Mouse (Mus musculus): ENCODE measurements around the gene Kif26b. TPM values are rescaled to one million over a fixed set of nuclear protein-coding genes. Genes with fewer than 3 reads are reported as not detected.

Kif26b gene
- total RNA-seq, 2 experiments from 2014 or later = 25.9 to 27.3 TPM

- DNase-seq (ENCODE audit: low spot score in 2 of 2) = no peak
These were observed 449.8 kb downstream of the Kif26b start for GRCm38 (mm10) chr1:178978617-178979245.

GRCm38 (mm10) chr1:178980185-178980584 is 451.3 kb downstream of the Kif26b start:
- DNase-seq (ENCODE audit: low spot score in 2 of 2) = no peak

GRCm38 (mm10) chr1:178981641-178982040 is 452.7 kb downstream of the Kif26b start:
- DNase-seq (ENCODE audit: low spot score in 2 of 2) = no peak

GRCm38 (mm10) chr1:178988176-178988575 is 459.3 kb downstream of the Kif26b start:
- no peak for DNase-seq (ENCODE audit: low spot score in 2 of 2)

Other genes starting within 250 kb of the Kif26b start
- 10 to 100 TPM; 40.5 to 46.1 TPM for gene Cox20, start 210.0 kb upstream of the Kif26b start, total RNA-seq (2021)
- 100 to 1,000 TPM; 415 to 422 TPM for gene Hnrnpu, start 191.3 kb upstream of the Kif26b start, total RNA-seq (2021)
- gene Efcab2, start 123.0 kb upstream of the Kif26b start, total RNA-seq (2021) = 10 to 100 TPM in 1 of 2 experiments, 1 to 10 TPM in 1; 9.9 to 11.9 TPM

Data from layer of hippocampus, postnatal 14 days (tissue).